Mouse (Mus musculus) urinary bladder, postnatal 4 days (tissue): ENCODE results near the gene 1700021F07Rik.

Experiments
- DNase-seq, 2 experiments: peaks; one replicate each; pipeline ENCODE4 v3.0.0; 2021 to 2022; ENCODE audit warnings: low spot score in 2 of 2

1700021F07Rik gene

DNA sequence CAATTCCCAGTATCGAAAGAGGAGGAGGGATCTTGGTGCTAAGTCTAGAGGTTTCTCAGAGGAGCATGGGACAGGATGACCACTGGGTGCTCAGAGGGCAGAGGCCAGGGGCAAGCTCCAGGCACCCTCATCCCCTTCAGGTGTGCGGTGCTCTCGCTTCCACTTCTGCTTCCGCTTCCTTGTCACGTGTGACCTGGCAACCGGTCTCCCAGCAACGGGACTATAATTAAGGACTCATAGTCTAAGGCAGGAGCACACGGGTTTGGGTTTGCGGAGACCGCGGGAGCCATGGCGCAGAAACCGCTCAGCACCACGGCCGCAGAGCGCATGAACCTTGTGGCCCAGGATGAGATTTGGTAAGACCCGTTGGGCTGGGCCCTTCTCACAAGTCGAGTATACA lies at the start of gene 1700021F07Rik:
TSS of gene 1700021F07Rik (plus strand) at position 211 of the 400 bp plus-strand sequence.
- no peak for DNase-seq

DNA sequence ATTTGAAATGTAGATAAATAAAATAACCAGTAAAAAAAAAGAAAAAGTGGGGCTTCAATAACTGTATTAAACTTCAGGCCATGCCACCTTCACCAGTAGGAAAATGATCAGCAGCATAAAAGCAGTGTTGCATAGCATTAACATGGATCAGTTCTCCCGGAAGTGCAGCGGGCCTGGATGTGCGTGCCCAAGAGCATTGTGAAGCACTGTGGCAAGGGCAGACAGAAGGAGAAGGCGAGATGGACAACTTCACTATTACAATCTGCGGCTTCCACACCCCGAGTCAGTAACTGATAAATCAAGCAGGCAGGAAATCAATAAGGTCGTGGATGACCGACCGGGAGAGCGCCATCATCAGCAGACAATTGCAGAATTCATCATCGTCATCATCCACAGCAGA lies 49.2 kb upstream of the 1700021F07Rik start:
- peak; percentile 9 to 48 for DNase-seq

GRCm38 (mm10) chr2:173479050-173479449 lies 43.3 kb upstream of the 1700021F07Rik start:
- DNase-seq, result peak; percentile 15 to 59

GRCm38 (mm10) chr2:173484486-173484885 lies 37.9 kb upstream of the 1700021F07Rik start:
- DNase-seq, result peak in 1 of 2 experiments; percentile 50

GRCm38 (mm10) chr2:173499612-173500011 lies 22.8 kb upstream of the 1700021F07Rik start:
- no peak for DNase-seq

DNA sequence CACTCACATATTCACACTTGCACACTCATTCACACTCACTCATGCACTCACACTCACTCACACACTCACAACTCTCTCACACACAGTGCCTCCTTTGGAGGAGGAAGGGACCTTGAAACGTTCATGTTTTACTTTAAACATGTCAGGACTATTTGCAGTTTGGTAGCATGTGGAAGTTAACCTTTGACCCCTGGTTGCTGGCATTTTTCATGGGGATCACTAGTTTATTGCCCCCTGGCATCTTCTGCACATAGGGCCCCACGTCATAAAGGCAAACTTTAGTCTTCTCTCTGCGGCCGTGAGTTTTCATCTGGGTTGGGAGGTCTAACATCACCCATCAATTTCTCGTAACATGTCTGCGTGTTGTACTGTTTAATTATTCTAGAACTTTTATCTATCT lies 8.4 kb upstream of the 1700021F07Rik start:
- no peak for DNase-seq

DNA sequence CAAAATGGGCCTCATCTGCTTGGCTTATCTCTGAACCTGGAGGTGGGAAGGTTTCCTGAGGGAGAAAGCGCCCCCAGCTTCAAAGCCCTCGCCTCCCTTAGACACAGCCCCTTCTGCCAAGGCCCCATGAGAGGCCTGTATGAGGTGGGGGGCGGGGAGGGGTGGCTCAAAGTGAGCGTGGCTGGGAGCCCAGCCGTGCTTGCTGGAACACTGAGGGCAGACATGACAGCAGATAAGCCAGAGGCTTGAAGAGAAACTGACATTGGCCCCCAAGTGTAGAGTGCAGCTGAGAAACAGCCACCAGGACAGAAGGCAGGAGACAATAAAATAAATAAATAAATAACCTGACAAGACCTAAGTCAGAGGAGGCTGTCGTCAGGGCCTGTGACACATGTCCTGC lies 7.2 kb upstream of the 1700021F07Rik start:
- DNase-seq, result no peak

DNA sequence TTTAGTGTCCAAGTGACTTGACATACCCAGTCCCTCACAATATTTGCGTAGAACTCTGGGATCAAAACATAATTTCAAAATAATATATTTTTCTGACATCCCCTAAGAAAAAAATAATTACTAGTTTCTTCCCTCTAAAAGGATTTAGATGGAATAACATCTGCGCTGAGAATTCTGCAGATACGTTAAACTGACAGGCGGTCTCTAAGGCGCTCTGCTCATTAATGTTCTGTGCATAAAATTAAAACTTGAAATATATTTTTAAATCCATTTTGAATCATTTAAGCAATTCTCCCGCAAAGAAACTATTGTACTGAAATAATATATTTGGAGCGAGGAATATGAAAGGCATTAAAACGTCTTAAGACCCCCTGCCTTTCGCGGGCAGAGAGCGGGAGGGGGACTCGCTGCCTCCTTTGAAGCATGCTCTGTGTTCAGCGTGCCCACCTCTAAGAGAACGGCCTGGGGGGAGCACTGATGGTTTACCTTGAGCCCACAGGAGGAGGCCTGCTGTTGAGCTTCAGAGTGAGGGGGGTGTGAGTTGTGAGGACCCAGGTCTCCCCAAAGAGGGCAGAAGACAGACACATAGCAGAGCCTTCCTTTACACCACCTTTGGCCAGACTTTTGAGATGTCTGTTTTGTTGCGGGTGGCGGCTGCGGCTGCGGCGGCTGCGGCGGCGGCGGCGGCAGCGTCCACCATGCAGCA lies 6.1 kb upstream of the 1700021F07Rik start:
- DNase-seq, result no peak

DNA sequence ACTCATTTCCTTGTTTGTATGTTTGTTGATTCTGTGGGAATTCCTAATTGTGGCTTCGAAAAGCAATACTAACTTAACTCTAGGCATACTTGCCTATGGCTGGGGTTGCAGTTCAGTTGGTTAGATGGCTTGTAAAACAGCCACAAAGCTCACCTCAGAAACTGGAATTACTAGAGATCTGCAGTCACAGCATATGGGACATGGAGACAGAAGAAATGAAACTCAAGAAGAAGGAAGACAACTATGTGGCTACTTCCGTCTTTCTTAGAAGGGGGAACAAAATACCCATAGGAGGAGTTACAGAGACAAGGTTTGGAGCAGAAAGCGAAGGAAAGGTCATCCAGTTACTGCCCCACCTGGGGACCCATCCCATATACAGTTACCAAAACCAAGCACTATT lies 6.1 kb downstream of the 1700021F07Rik start:
- DNase-seq, result no peak

DNA sequence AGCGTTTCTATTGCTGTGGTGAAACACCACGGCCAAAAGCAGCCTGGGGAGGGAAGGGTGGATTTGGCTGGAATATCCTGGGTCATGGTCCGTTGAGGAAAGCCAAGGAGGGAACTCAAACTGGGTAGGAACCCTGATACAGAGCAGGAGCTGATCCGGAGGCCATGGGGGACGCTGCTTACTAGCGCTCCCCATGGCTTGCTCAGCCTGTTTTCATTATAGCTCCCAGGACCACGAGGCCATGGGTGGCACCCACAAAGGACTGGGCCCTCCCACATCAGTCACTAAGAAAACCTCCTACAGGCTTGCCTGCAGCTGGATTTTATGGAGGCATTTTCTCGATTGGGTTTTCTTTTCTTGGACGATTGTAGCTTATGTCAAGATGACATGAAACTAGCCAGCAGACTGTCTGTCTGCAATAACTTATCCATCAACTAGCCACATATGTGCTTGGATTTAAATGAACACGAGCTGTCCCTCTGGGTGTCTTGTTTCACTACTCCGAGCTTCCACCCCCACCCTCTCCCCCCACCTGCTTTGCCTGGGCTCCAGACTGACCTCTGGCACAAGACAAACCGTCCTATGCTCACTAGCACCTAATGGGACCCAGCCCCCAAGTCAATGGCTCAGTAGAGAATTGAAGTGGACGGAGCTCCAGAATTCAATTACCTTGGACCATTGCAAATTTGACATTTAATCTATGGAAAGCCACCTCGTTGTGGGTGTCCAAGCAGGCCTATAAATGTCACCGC lies 10.5 kb downstream of the 1700021F07Rik start:
- no peak for DNase-seq

DNA sequence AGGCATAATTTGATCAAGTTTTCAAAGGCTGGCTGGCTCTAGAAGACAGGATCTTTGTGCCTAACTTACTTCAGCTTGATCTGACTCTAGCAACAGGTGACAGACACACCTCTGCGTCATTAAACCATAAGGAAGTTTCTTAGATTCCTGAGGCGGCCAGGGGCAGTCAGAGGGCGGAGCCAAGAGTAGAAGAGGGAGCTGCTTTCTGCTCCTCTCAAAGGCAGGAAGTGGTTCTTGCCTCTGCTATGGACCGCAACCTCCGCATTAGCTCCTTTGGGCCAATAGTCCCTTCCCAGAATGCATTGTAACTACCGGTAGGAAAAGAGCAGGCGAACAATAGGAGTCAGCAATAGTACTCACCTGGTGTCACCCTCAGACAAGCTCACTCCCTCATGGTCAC lies 12.2 kb downstream of the 1700021F07Rik start:
- no peak for DNase-seq

DNA sequence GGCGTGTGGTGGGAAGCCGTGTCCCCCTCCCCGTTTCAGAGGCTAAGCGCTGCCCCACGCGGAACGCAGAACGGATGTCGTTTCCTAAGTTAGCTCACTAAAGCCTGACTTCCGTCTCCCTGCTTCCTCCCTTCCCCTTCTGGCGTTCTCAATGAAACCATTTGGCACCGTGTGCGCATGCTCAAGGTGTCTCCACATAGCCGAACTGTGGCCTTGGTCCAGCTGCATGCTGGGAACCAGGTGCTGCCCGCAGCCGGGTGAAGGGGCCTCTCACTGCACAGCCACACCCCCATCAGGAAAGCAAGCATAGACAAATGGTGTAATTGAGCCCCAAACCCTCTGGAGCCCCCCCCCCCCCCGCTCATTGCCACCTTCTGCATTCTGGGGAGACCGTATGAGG lies 13.0 kb downstream of the 1700021F07Rik start:
- DNase-seq, result no peak

DNA sequence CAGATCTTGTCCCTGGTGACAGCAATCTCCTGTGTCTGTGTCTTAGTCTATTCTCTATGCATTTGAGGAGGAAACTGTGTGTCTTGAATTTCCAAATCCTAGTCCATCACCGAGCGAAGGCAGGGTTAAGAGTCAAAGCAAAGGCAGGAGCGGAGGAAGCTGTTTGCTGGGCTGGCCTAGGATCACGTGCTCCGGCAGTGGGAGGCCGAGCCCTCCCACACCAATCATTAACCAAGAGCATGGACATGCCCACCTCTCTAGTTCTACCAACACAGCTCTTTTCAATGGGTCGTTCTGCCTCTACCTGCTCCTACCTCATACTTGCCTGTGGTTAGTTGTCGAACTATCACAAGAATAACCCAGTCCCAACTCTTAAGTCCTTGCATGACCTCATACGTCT lies 13.5 kb downstream of the 1700021F07Rik start:
- no peak for DNase-seq

DNA sequence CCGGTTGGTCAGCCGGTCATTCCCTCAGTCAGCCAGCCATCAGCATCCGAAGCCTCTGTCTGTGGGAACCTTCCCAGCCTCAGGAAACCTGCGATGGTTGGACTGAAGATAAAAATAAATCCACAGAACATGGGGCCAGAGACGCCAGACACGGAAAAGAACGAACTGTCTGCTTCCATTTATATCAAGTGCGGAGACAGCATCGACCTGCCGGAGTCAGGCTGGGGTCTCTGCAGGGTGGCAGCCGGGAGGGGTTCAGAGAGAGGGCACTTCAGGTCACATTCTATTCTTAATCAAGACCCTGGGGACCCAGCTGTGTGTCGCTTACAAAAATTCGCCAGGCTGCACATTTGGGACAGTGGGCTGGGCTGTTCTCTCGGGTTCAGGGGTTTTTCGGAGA lies 17.4 kb downstream of the 1700021F07Rik start:
- DNase-seq, result no peak

DNA sequence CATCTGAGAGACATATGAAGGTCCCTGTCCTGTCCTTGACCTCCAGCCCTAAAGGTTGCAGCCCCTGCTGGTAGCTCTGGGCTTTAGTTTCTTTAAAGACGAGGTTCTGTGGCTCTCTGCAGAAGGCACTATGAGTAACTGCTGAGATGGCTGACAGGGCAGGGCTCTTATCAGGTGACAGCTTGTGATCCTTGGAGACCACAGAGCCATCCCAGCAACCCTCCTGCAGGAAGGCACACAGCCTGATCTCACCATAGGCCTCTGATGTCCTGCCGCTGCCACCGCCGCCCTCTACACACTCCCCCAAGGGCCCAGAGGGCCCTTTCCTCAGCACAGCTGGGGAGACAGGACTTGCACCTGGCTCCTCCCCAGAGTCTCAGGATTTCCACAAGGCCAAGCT lies 19.4 kb downstream of the 1700021F07Rik start:
- DNase-seq, result no peak

GRCm38 (mm10) chr2:173542716-173543115 lies 20.3 kb downstream of the 1700021F07Rik start:
- DNase-seq, result no peak

GRCm38 (mm10) chr2:173545992-173546703 lies 23.8 kb downstream of the 1700021F07Rik start:
- peak; percentile 68 to 84 for DNase-seq

DNA sequence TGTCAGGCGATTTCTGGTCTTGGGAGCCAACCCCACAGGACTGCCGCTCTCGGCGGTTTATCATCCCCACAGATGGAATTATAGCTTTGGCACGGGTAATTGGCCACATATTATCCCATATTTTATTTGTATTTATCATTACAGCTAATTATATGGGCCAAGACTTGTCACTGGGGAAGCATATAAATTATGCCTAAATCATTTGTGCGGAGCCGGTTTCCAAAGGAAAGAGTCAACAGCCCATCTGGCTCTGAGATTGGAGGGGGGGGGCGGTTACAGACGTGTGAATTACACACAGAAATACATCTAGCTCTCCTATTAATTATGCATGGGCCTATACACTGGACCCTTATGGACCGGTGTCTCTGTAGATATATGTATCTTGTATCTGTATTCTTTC lies 26.9 kb downstream of the 1700021F07Rik start:
- no peak for DNase-seq

DNA sequence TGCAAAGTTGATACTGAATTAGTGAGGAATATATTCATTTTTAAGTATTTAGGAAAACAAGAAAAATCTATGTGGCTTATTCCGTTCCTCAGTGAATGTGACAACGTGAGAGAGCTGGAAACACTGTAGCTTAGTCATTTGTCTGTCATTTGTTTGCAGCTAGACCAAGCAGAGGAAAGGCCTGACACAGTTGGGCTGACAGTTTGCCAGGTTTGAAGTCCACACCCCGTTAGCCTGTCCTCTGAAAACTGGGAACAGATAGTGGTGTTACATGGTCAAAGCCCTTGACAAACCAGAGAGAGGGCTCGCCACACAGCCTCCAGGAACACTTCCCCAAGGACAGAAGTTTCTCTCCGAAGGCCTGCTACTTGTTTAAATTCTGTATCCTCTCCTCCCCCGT lies 28.3 kb downstream of the 1700021F07Rik start:
- DNase-seq, result no peak

DNA sequence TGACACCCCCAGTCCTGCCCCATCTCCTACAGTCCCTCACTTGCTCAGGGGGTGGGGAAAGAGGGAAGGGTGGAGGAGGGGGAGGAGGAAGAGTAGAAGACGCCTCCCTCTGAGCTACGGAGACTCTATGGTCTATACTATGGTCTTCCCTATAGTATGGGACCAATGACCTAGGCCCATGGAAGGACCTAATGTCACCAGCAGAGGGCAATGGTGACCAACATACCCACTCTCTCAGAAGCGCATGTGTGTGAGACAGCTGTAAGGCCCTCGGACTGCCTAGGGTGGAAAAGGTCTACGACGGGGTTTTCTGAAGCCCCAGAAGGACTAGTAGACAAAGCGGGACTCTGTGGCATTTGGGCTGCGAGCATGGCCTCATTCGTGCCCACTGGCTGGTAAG lies 31.5 kb downstream of the 1700021F07Rik start:
- no peak for DNase-seq

DNA sequence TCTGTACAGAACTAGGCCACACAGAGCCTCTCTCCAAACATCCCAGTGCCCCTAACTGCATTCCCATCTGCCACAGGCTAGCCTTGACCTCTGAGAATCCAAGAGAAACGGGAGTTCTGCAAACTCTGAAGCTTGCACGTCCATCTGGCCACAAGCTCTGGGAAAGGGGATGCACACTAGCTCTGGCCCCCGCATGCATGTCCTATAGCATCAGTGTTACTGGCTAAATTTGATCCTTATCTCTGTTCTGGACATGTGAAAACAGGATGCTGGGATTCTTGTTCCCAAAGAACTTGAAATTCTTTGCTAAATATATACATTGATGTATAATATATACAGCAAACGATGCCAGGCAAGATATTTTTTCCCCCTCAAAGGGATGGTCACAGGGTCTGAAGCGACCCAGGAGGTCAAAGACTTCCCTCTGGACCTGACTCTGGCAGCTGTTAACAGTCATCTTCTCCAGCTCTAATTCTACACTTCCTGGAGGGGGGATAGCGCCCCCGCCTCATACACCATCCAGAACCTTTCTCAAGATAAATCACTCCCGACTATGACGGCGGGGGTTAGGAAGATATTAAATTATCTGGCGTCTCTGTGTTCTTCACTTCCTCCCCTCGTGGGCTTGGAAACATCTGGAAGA lies 36.5 kb downstream of the 1700021F07Rik start:
- DNase-seq, result no peak

DNA sequence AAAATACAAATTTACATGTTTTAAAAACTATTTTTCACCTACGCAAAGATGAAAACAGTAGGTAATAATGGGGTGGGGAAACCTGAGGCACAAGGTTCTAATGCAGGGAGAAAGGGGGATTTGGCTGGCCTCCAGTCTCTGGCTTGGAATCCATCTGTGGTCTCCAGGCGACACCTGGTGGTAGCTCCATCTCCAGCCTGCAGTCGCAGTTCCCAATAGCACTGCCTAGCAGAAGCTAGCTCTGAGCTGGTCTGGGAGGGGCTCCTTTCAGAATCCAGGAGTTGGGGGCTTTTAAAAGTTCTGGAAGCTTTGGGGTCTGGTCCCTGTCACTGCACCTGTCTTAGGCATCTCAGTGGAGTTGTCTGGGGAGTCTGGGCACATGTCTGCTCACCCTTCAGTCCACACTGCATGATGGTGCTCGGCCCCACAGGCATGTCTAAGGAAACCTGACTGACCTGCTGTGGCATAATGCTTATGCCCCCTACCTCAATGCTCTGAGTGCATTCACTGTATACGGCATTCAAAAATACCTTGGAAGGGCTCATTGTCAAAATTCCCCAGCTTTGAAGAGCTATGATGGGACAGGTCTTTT lies 39.6 kb downstream of the 1700021F07Rik start:
- DNase-seq, result peak; percentile 50 to 79
